Mouse (Mus musculus) cerebellum, postnatal 4 days (tissue): ENCODE measurements around the gene Lypd3.
A peak's percentile ranks its signal among the peaks of the same experiment; 100 is the strongest.
"Not testable (repeated sequence)": the region's sequence is repeated elsewhere in the genome, so short reads cannot be mapped to it uniquely, and the experiment has no call there.

ENCODE experiments used
- DNase-seq, 2 experiments: peaks; one replicate each; pipeline ENCODE4 v3.0.0; 2022; ENCODE audit warnings: low spot score in 2 of 2, mixed read lengths in 1 of 2

Lypd3 gene

DNA sequence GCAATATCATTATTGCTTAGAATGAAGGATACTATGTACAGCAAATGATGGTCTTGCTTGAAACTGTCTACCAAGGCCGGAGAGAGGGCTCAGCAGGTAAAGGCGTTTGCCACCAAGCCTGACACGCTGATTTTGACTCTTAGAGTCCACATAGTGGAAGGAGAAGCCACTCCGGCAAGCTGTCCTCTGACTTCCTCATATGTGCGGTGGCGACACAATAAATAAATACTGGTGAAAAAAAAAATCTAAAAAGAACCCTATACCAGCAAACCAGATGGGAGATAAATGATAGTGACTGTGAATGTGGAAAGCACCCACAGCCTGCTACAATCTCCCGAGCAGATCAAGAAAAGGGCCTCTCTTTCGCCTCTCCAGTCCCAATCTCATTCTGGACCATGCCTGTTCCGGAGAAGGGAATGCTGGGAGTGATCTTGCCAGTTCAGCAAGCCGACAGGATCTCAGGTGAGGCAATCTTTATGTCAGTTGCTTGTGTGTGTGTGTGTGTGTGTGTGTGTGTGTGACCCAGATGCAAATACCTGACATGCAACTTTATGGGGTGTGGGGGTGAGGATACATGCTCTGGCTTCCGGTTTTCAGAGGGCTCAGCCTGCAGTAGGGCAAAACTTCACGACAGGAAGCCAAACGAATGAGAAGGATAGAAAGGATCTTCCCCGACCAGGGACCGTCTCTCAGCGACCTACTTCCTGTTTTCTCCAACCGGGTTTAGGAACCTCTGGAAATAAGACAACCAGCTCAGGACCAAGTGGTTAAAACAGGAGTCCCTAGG, 25.0 kb downstream of the Lypd3 start:
- DNase-seq, result no peak

- peak; percentile 39 to 66 for DNase-seq
These were observed 26.2 kb downstream of the Lypd3 start for GRCm38 (mm10) chr7:24662575-24662974.

GRCm38 (mm10) chr7:24664301-24664700, 28.0 kb downstream of the Lypd3 start:
- no peak for DNase-seq

- no peak for DNase-seq
These were observed 28.6 kb downstream of the Lypd3 start for GRCm38 (mm10) chr7:24664959-24665358.

DNA sequence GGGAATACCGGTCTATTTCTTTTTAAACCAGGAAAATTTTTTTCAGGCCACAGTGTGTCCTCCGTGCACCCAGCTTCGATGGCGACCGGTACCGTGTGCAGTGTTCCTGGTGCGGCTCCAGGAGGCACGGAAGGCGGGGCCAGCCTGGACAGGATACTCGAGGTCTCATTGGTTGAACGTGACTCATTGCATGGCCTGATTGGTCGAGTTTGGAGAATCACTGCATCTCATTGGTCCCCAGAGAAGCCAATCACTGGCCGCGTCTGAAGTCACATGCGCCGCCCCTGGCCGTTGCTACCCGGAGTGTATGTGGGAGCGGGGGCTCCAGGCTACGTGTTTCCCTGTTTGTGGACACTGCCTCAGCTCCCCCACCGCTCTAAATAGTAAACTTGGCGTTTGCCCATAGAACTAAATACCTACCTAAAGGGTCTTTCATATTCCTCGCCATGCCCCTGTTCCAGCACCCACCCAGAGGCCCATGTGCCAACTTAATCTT, 35.6 kb downstream of the Lypd3 start:
- no peak for DNase-seq

DNA sequence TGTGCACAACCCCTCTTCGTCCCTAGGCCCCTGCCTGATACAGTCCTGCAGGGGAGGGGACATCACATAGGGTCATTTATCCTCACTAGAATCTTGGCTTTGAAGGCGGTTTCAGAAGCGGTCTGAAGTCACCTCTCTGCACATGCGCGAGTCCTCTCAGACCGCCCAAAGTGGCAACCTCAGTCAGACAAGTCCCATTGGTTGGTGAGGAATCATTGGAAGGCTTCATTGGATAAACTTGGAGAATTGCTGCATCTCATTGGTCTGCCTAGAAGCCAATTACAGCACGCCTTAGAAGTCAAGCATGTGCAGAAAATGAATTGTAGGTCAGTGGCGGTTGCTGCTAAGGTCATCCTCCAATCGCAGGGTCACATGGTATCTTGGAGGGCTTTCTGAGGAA, 40.2 kb downstream of the Lypd3 start, which contains the start of gene Tex101:
Tex101 (minus strand) TSS at position 101 of the 400 bp plus-strand sequence.
- DNase-seq, result no peak

DNA sequence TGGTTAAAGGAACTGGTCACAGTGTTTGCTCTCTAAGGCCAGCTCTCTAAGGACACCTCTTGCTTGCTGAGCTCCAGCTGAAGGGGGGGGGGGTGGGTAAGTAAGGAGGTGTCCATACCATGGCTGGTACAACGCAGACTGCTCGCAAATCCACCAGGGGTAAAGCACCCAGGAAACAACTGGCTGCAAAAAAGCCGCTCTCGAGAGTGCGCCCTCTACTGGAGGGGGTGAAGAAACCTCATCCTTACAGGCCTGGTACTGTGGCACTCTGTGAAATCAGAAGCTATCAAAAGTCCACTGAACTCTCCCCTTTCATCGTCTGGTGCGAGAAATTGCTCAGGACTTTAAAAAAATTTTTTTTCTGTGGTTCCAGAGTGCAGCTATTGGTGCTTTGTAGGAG, 47.8 kb downstream of the Lypd3 start:
- not testable (repeated sequence) for DNase-seq

- DNase-seq, result not testable (repeated sequence)
These were observed 51.2 kb downstream of the Lypd3 start for GRCm38 (mm10) chr7:24687519-24687918.
